Mouse (Mus musculus) c-Kit-positive CD71-positive TER-119-positive erythroid progenitor cells, embryonic 14.5 days (primary cell): ENCODE data around the gene Phactr4.
A peak's percentile ranks its signal among the peaks of the same experiment; 100 is the strongest.
"Not testable (repeated sequence)": the region's sequence is repeated elsewhere in the genome, so short reads cannot be mapped to it uniquely, and the experiment has no call there.

ENCODE experiments used
- DNase-seq: peaks from one replicate; pipeline ENCODE4 v3.0.0-alpha.2; 2013; ENCODE audit warnings: low spot score

Phactr4 gene

DNA sequence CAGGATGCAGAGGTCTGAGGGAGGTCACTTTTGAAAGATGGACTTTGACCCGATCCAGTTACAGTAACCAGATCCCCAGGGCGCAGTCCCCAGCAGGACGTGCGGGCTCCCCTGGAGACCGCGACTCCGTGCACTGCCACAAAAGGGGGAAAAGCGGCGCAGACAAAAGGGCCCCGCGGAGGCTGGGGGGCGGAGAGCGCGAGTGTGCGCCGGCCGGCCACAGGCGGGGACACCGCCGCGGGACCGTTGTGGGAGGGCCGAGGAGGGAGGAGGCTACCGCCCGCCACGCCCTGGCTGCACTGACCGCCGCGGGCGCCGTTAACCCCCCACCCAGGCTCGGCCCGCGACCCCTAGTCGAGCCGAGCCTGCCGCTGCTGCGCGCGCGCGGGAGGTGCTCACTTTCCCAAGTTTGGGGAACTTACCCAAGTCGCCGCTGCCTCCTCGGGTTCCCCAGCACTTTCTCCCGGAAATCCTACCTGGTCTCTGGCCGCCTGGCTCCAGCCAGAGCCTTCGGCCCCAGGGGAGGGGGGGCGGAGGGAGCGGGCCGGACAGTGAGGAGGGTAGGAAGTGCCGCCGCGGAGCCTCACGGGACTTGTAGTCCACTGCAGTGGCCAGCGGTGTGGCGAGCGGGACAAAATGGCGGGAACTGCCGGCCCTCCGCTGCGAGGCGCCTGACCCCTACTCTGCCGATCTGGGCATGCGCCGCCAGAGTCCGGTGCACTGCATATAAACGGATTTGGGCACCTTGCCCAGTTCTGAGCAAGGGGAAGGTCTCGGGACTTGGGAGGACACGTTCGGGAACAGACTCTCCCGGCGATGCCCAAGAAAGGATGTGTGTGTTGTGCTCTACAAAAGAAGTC, at the start of gene Phactr4:
Gene Phactr4 (minus strand): TSS at position 567 of the 860 bp plus-strand sequence.
- peak; percentile 76 for DNase-seq

GRCm38 (mm10) chr4:132469873-132470272, 47.6 kb upstream of the Phactr4 start:
- no peak for DNase-seq

GRCm38 (mm10) chr4:132464255-132464613, 41.9 kb upstream of the Phactr4 start:
- DNase-seq: no peak

- peak; percentile 93 for DNase-seq
Observed at GRCm38 (mm10) chr4:132463430-132464254, 41.4 kb upstream of the Phactr4 start, which contains the start of gene Med18. Gene Med18, minus strand, starts transcription at chr4:132463921.

GRCm38 (mm10) chr4:132462836-132463235, 40.5 kb upstream of the Phactr4 start:
- peak; percentile 34 for DNase-seq

GRCm38 (mm10) chr4:132460225-132460624, 37.9 kb upstream of the Phactr4 start:
- DNase-seq: no peak

GRCm38 (mm10) chr4:132455561-132455960, 33.3 kb upstream of the Phactr4 start:
- no peak for DNase-seq

GRCm38 (mm10) chr4:132455146-132455545, 32.9 kb upstream of the Phactr4 start:
- no peak for DNase-seq

DNA sequence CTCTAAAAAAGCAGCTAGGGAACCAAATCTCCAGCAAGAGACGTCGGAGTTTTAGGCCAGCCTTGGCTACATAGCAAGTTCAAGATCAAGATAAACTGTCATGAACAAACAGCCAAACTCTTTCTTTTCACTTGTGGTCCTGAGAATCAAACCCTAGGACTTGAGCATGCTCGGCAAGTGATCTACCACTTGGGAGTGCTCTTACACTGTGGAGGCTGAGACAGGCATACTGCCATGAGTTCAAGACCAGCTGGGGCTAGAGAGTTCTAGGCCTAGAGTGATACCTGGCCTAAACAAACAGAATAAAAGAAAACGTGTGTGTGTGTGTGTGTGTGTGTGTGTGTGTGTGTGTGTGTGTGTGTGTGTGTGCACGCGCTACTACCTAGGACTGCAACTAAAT, 31.9 kb upstream of the Phactr4 start:
- no peak for DNase-seq

- no peak for DNase-seq
Observed at GRCm38 (mm10) chr4:132449778-132450177, 27.5 kb upstream of the Phactr4 start.

DNA sequence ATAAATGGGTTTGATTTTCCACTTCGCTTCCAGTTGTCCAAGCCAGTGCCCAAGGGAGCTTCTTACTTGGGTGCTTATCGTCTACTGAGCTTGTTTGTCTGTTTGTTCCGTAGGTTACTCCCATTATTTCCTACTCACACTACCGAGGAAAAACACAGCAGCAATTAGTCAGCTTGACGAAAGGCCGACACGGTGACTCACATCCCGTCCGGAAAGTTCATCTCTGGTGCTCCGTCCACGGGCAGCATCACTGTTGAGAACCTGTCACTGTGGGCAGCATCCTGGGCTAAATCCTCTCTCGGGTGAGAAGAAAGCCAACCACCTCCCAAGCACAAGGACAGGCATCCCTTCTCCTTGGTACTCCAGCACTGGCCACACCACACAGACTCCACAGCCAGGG, 23.8 kb upstream of the Phactr4 start:
- DNase-seq: no peak

GRCm38 (mm10) chr4:132444516-132444915, 22.2 kb upstream of the Phactr4 start:
- no peak for DNase-seq

DNA sequence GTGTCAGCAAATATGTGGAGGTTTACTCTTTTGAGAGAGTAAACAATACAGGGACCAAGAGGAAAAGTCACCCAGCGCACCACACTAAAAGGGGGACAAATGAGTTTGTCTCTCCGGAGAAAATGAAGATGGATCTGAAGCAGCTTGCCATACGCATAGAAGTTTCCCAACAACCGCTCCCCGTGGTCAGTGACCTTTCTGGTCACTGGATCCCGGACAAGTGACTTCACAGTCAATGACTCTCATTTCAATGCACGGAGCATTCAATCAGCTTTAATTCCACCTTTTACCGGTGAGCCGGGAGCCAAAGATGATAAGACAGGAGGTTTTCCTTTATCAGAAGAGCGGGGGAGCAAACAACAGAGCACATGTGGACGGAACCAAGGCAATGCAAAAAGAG, 15.6 kb upstream of the Phactr4 start:
- DNase-seq: no peak

GRCm38 (mm10) chr4:132432717-132433372, 10.6 kb upstream of the Phactr4 start:
- no peak for DNase-seq

DNA sequence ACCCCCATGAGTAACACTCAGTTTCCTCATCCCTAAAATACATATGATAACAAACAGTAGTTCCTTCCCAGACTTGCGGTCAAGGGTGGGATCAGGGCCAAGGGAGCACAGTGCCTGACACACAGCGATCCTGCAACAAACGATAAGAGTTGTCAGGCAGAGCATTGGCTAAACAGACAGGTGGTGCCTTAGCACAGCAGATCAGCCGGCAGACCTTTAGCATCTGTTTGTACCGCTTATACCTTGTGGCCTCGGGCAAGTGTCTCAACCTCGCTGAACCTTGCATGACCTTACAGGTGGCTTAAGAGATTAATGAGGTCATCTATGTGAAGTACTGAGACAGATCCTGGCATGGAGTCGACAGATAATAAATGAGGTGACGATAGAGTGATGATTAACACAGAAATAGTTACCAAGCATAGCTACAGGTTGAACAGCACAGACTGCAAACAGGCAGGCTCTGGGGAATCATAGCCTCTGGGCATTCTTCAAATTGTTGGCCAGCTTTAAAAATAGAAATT, 5.8 kb upstream of the Phactr4 start:
- DNase-seq: peak; percentile 88

GRCm38 (mm10) chr4:132427493-132427892, 5.2 kb upstream of the Phactr4 start:
- peak; percentile 45 for DNase-seq

GRCm38 (mm10) chr4:132426021-132426420, 3.7 kb upstream of the Phactr4 start:
- peak; percentile 63 for DNase-seq

- no peak for DNase-seq
Observed at GRCm38 (mm10) chr4:132424765-132425164, 2.5 kb upstream of the Phactr4 start.

DNA sequence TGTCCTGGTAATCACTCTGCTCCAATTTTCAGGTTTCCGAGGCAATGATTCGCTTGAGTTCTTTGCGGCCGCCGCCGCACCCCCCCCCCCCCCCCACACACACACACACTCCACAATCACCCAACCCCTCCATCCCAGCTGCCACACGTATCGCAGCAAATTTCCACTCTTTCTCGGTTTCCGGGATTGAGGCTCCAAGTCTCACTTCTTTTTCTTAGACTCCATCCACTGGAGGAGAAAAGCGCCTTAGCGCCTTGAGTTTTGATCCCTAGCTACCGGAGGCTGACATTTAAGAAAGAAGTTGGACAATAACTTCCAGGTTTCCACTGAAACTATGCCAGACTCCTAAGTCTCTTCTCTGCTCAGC, 750 bp downstream of the Phactr4 start:
- DNase-seq: no peak

DNA sequence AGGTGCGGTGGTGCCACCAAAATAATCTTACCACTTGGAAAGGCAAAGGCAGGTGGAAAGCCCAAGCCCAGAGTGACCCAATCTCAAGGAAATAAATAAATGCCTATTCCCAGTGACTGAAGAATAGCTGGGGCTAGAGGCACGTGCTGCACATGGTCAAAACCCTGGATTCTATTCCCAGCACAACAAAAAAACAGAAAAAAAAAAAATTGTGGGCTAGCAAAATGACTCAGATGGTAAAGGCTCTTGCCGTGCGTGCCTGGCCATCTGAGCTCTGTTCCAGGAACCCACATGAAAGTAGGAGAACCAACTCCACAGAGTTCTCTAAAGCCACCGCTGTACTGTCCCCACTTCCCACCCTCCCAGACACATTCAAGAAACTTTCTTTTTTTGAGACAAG, 1.8 kb downstream of the Phactr4 start:
- no peak for DNase-seq

- no peak for DNase-seq
Observed at GRCm38 (mm10) chr4:132415966-132416365, 6.3 kb downstream of the Phactr4 start.

DNA sequence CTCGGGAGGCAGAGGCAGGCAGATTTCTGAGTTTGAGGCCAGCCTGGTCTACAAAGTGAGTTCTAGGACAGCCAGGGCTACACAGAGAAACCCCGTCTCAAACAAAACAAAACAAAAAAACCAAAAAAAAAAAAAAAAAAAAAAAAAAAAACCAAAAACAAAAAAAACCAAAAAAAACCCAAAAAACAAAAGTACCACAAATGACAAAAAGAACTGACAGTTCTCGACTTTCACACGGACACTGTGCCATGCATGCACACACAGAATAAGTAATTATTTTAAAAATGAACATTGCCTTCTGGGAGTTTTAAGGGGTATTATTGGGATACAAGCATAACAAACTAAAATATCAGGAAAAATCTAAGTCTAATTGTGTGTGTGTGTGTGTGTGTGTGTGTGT, 9.0 kb downstream of the Phactr4 start:
- not testable (repeated sequence) for DNase-seq
